Mouse (Mus musculus) intestine, embryonic 14.5 days (tissue): Measurements from ENCODE around the gene D930007J09Rik. TPM values are rescaled to one million over a fixed set of nuclear protein-coding genes. Genes with fewer than 3 reads are reported as not detected.

Source experiments
- ATAC-seq: fragments of 200-750 bp; cut with Nextera tagmentation; replicated peaks from 2 replicates; pipeline ENCODE4 v1.8.0; 2017; ENCODE audit warnings: low read depth, moderate number of reproducible peaks, moderate TSS enrichment, moderate library complexity; ENCODE audit not compliant: low FRiP score, low TSS enrichment
- DNase-seq: peaks from one replicate; pipeline ENCODE4 v3.0.0-alpha.2; 2018; ENCODE audit warnings: low spot score
- H3K27ac ChIP-seq: fragments of 300-500 bp; sonication (generic); 2 replicates; pipeline ENCODE4 v1.5.1; 2014; ENCODE audit warnings: low read depth, mild to moderate bottlenecking, control low read depth
- H3K27me3 ChIP-seq: fragments of 300-500 bp; sonication (generic); replicated peaks from 2 replicates; pipeline ENCODE4 v1.6.1; 2014; ENCODE audit warnings: low read length, control low read depth; ENCODE audit not compliant: control insufficient read depth, insufficient read depth
- H3K36me3 ChIP-seq: fragments of 300-500 bp; sonication (generic); 2 replicates; pipeline ENCODE4 v1.6.1; 2014; ENCODE audit warnings: low read length, control low read depth; ENCODE audit not compliant: control insufficient read depth, insufficient read depth
- H3K4me1 ChIP-seq: fragments of 300-500 bp; sonication (generic); replicated peaks from 2 replicates; pipeline ENCODE4 v1.6.1; 2014; ENCODE audit warnings: low read length, control low read depth, mixed read lengths; ENCODE audit not compliant: control insufficient read depth, insufficient read depth
- H3K4me2 ChIP-seq: fragments of 300-500 bp; sonication (generic); 2 replicates; pipeline ENCODE4 v1.6.1; 2014; ENCODE audit warnings: low read length
- H3K4me3 ChIP-seq: fragments of 300-500 bp; sonication (generic); 2 replicates; pipeline ENCODE4 v1.5.1; 2014; ENCODE audit warnings: low read depth, low read length, control low read depth, mixed read lengths
- H3K9ac ChIP-seq: fragments of 300-500 bp; sonication (generic); 2 replicates; pipeline ENCODE4 v1.6.1; 2014; ENCODE audit warnings: mild to moderate bottlenecking, low read length
- H3K9me3 ChIP-seq: fragments of 300-500 bp; sonication (generic); 2 replicates; pipeline ENCODE4 v1.6.1; 2016; ENCODE audit warnings: low read length, control low read depth; ENCODE audit not compliant: control insufficient read depth
- WGBS: fragments of 180-500 bp; shearing (Covaris S2); extraction: QIAGEN DNeasy Blood & Tissue Kit; methylation state at CpG from one replicate; pipeline ENCODE4 v1.1.7; 2014; 5-methylcytosine and 5-hydroxymethylcytosine counted together
- polyA plus RNA-seq: library from polyadenylated mRNA; unstranded; fragments of >200 nt; fragmentation: Nextera tagmentation; extraction: Ambion mirVana; gene quantifications from 2 replicates; pipeline ENCODE4 v1.2.1, GENCODE M21; 2014

Gene D930007J09Rik
- polyA plus RNA-seq, 1 experiment from 2014 or later = not detected

- Histone ChIP-seq H3K27ac (no peak overlapping the region), H3K4me2 (no peak overlapping the region), H3K27me3 (no peaks in the 10 kb centered on the region), H3K9me3 (no peaks in the 10 kb centered on the region), H3K36me3 (no peaks in the 10 kb centered on the region), H3K4me3 (no peak overlapping the region), H3K9ac (no peak overlapping the region), H3K4me1 (no peaks in the 10 kb centered on the region)
- WGBS = 83% methylated on average over 2 of the region's 2 CpGs
- ATAC-seq (no peak), DNase-seq (no peak)
These were observed 41.9 kb downstream of the D930007J09Rik start for GRCm38 (mm10) chr13:32760795-32761194.

GRCm38 (mm10) chr13:32759036-32759435 lies 43.6 kb downstream of the D930007J09Rik start:
- Histone ChIP-seq H3K4me3 (no peak overlapping the region), H3K36me3 (no peaks in the 10 kb centered on the region), H3K9me3 (no peaks in the 10 kb centered on the region), H3K9ac (no peak overlapping the region), H3K4me2 (no peak overlapping the region), H3K4me1 (no peaks in the 10 kb centered on the region), H3K27me3 (no peaks in the 10 kb centered on the region), H3K27ac (no peak overlapping the region)
- DNase-seq (no peak), ATAC-seq (no peak)
- 27% methylated on average over 4 of the region's 4 CpGs for WGBS

Other genes starting within 250 kb of the D930007J09Rik start
- not detected in 2 replicates for gene Mylk4, start 18.9 kb downstream of the D930007J09Rik start, polyA plus RNA-seq
- gene Wrnip1, start 811 bp downstream of the D930007J09Rik start, polyA plus RNA-seq = 16.7 and 20.7 TPM in 2 replicates
- gene Serpinb1a, start 48.3 kb upstream of the D930007J09Rik start, polyA plus RNA-seq = 62.5 and 81.2 TPM in 2 replicates
- gene Serpinb1c, start 95.4 kb upstream of the D930007J09Rik start, polyA plus RNA-seq = not detected in 2 replicates
- 3.9 and 4.6 TPM in 2 replicates for gene Serpinb6b, start 162.4 kb upstream of the D930007J09Rik start, polyA plus RNA-seq
- gene Serpinb9, start 200.4 kb upstream of the D930007J09Rik start, polyA plus RNA-seq = 10.8 and 12.5 TPM in 2 replicates
- 0.12 and 0.17 TPM in 2 replicates for gene Serpinb9b, start 224.6 kb upstream of the D930007J09Rik start, polyA plus RNA-seq